Mouse (Mus musculus): ENCODE data around the gene Gab1. TPM values are rescaled to one million over a fixed set of nuclear protein-coding genes. Genes with fewer than 3 reads are reported as not detected.

The Gab1 gene
- total and polyA plus RNA-seq, 3 experiments = 32.6 to 40.2 (median 38.3) TPM

- WGBS = under 1% methylated on average over 26 of the region's 26 CpGs
- intact Hi-C loops (cut with DNase I) = loop anchor here (1.0 to 5.0 kb wide), 5 partner anchors 65 to 127 kb away; no protein-coding TSS in a partner anchor
Measured at GRCm38 (mm10) chr8:80878801-80879425, 1.4 kb downstream of the Gab1 start.

GRCm38 (mm10) chr8:80878146-80878545 lies 2.2 kb downstream of the Gab1 start:
- intact Hi-C loops (cut with DNase I) = loop anchor here (1.0 to 5.0 kb wide), 5 partner anchors 64 to 126 kb away; no protein-coding TSS in a partner anchor
- peaks cover 4% of the 10 kb centered on the region for H3K79me2 ChIP-seq (replicated peaks; ENCODE audit: control insufficient read depth, insufficient read depth, low read length)
- DNase-seq = no peak

More at GRCm38 (mm10) chr8:80878801-80879425, 1.4 kb downstream of the Gab1 start:
- peak overlapping the region; percentile 84 for H3K4me3 ChIP-seq
- H3K4me1 ChIP-seq (ENCODE audit: control insufficient read depth, insufficient read depth, low read length) = peaks cover 12% of the 10 kb centered on the region
- no peaks in the 10 kb centered on the region for H3K27me3 ChIP-seq (ENCODE audit: control insufficient read depth, insufficient read depth, low read length)
- peak overlapping the region; percentile 98 for H3K27ac ChIP-seq
- H3K36me3 ChIP-seq (ENCODE audit: control insufficient read depth, insufficient read depth, low read length) = peaks cover 7% of the 10 kb centered on the region
- H3K9ac ChIP-seq (ENCODE audit: low read depth, low read length) = peak overlapping the region; percentile 95
- TF ChIP-seq POLR2A (IDR thresholded peaks at IDR 0.05; ENCODE audit: insufficient read depth, low read depth, low read length) (0 out of 2 replicates have a peak, but pooled peaks have one; percentile 18), CTCF (IDR thresholded peaks at IDR 0.05) (peak; percentile 79), EP300 (IDR thresholded peaks at IDR 0.05; ENCODE audit: insufficient read depth, low read depth, low read length) (0 out of 2 replicates have a peak, but pooled peaks have one; percentile 31)
- DNase-seq = peak; percentile 76 to 82
- peaks cover 1% of the 10 kb centered on the region for H3K79me2 ChIP-seq (replicated peaks; ENCODE audit: control insufficient read depth, insufficient read depth, low read length)

GRCm38 (mm10) chr8:80875537-80875936 lies 4.8 kb downstream of the Gab1 start:
- Histone ChIP-seq H3K27me3 (ENCODE audit: control insufficient read depth, insufficient read depth, low read length) (no peaks in the 10 kb centered on the region), H3K79me2 (replicated peaks; ENCODE audit: control insufficient read depth, insufficient read depth, low read length) (peaks cover 9% of the 10 kb centered on the region), H3K4me1 (ENCODE audit: control insufficient read depth, insufficient read depth, low read length) (peaks cover 24% of the 10 kb centered on the region), H3K4me3 (no peak overlapping the region), H3K9ac (ENCODE audit: low read depth, low read length) (no peak overlapping the region), H3K36me3 (ENCODE audit: control insufficient read depth, insufficient read depth, low read length) (peaks cover 9% of the 10 kb centered on the region), H3K27ac (no peak overlapping the region)
- 70% methylated on average over 6 of the region's 6 CpGs for WGBS
- intact Hi-C loops (cut with DNase I) = loop anchor here (5.0 kb wide), 2 partner anchors 83 to 123 kb away; no protein-coding TSS in a partner anchor
- DNase-seq = no peak
- TF ChIP-seq EP300 (IDR thresholded peaks at IDR 0.05; ENCODE audit: insufficient read depth, low read depth, low read length) (no peak), POLR2A (IDR thresholded peaks at IDR 0.05; ENCODE audit: insufficient read depth, low read depth, low read length) (no peak), CTCF (IDR thresholded peaks at IDR 0.05) (no peak)

More at GRCm38 (mm10) chr8:80878146-80878545, 2.2 kb downstream of the Gab1 start:
- Histone ChIP-seq H3K9ac (ENCODE audit: low read depth, low read length) (peak overlapping the region; percentile 95), H3K4me3 (peak overlapping the region; percentile 84), H3K36me3 (ENCODE audit: control insufficient read depth, insufficient read depth, low read length) (peaks cover 8% of the 10 kb centered on the region), H3K27ac (peak overlapping the region; percentile 98), H3K27me3 (ENCODE audit: control insufficient read depth, insufficient read depth, low read length) (no peaks in the 10 kb centered on the region), H3K4me1 (ENCODE audit: control insufficient read depth, insufficient read depth, low read length) (peaks cover 14% of the 10 kb centered on the region)
- TF ChIP-seq CTCF (IDR thresholded peaks at IDR 0.05) (no peak), POLR2A (IDR thresholded peaks at IDR 0.05; ENCODE audit: insufficient read depth, low read depth, low read length) (no peak), EP300 (IDR thresholded peaks at IDR 0.05; ENCODE audit: insufficient read depth, low read depth, low read length) (no peak)
- 14% methylated on average over 9 of the region's 9 CpGs for WGBS

GRCm38 (mm10) chr8:80873723-80874427 lies 6.4 kb downstream of the Gab1 start:
- Histone ChIP-seq H3K36me3 (ENCODE audit: control insufficient read depth, insufficient read depth, low read length) (peaks cover 11% of the 10 kb centered on the region), H3K27me3 (ENCODE audit: control insufficient read depth, insufficient read depth, low read length) (no peaks in the 10 kb centered on the region), H3K4me1 (ENCODE audit: control insufficient read depth, insufficient read depth, low read length) (peaks cover 28% of the 10 kb centered on the region), H3K9ac (ENCODE audit: low read depth, low read length) (no peak overlapping the region), H3K79me2 (replicated peaks; ENCODE audit: control insufficient read depth, insufficient read depth, low read length) (peaks cover 9% of the 10 kb centered on the region), H3K27ac (no peak overlapping the region; the same call in 1 of the 2 replicates), H3K4me3 (no peak overlapping the region)
- intact Hi-C loops (cut with DNase I) = no loop called here
- 43% methylated on average over 10 of the region's 10 CpGs for WGBS
- no peak for TF ChIP-seq CTCF (IDR thresholded peaks at IDR 0.05)
- TF ChIP-seq EP300 (IDR thresholded peaks at IDR 0.05; ENCODE audit: insufficient read depth, low read depth, low read length) = no peak
- TF ChIP-seq POLR2A (IDR thresholded peaks at IDR 0.05; ENCODE audit: insufficient read depth, low read depth, low read length) = no peak
- DNase-seq = no peak

- intact Hi-C loops (cut with DNase I) = no loop called here
- WGBS = 62% methylated on average over 4 of the region's 4 CpGs
- peaks cover 30% of the 10 kb centered on the region for H3K4me1 ChIP-seq (ENCODE audit: control insufficient read depth, insufficient read depth, low read length)
- no peaks in the 10 kb centered on the region for H3K27me3 ChIP-seq (ENCODE audit: control insufficient read depth, insufficient read depth, low read length)
- TF ChIP-seq POLR2A (IDR thresholded peaks at IDR 0.05; ENCODE audit: insufficient read depth, low read depth, low read length) (no peak), CTCF (IDR thresholded peaks at IDR 0.05) (no peak), EP300 (IDR thresholded peaks at IDR 0.05; ENCODE audit: insufficient read depth, low read depth, low read length) (no peak)
- peak in 1 of 2 experiments; percentile 21 for DNase-seq
- H3K9ac ChIP-seq (ENCODE audit: low read depth, low read length) = peak overlapping the region; percentile 48; the same call in 1 of the 2 replicates
- H3K4me3 ChIP-seq = no peak overlapping the region
- H3K27ac ChIP-seq = no peak overlapping the region
- H3K79me2 ChIP-seq (replicated peaks; ENCODE audit: control insufficient read depth, insufficient read depth, low read length) = peaks cover 10% of the 10 kb centered on the region
- H3K36me3 ChIP-seq (ENCODE audit: control insufficient read depth, insufficient read depth, low read length) = peaks cover 8% of the 10 kb centered on the region
Measured at GRCm38 (mm10) chr8:80872688-80873087, 7.6 kb downstream of the Gab1 start.
